Mouse (Mus musculus): ENCODE results near the gene Mettl6. TPM values are rescaled to one million over a fixed set of nuclear protein-coding genes. Genes with fewer than 3 reads are reported as not detected.

The Mettl6 gene
- polyA plus RNA-seq, 1 experiment from 2014 or later, result 54.1 TPM

Other genes starting within 250 kb of the Mettl6 start
- gene Phf7, start 243.7 kb downstream of the Mettl6 start, polyA plus RNA-seq (2015; fragmentation: Nextera tagmentation; extraction: Ambion mirVana), result 10.6 and 11.9 TPM in 2 replicates
- 64.0 and 65.3 TPM in 2 replicates for gene Bap1, start 243.6 kb downstream of the Mettl6 start, polyA plus RNA-seq (2015; fragmentation: Nextera tagmentation; extraction: Ambion mirVana)
- 3.6 and 3.7 TPM in 2 replicates for gene Dnah1, start 171.1 kb downstream of the Mettl6 start, polyA plus RNA-seq (2015; fragmentation: Nextera tagmentation; extraction: Ambion mirVana)
- 34.9 and 36.5 TPM in 2 replicates for gene Capn7, start 158.4 kb downstream of the Mettl6 start, polyA plus RNA-seq (2015; fragmentation: Nextera tagmentation; extraction: Ambion mirVana)
- gene Sh3bp5, start 59.0 kb downstream of the Mettl6 start, polyA plus RNA-seq (2015; fragmentation: Nextera tagmentation; extraction: Ambion mirVana), result 18.1 and 20.6 TPM in 2 replicates
- gene Eaf1, start 641 bp downstream of the Mettl6 start, polyA plus RNA-seq (2015; fragmentation: Nextera tagmentation; extraction: Ambion mirVana), result 19.9 and 21.4 TPM in 2 replicates
- gene Colq, start 96.3 kb upstream of the Mettl6 start, polyA plus RNA-seq (2015; fragmentation: Nextera tagmentation; extraction: Ambion mirVana), result 0.61 and 0.65 TPM in 2 replicates
- gene Gm49387, start 145.8 kb upstream of the Mettl6 start, polyA plus RNA-seq (2015; fragmentation: Nextera tagmentation; extraction: Ambion mirVana), result 1.3 TPM in 1 of 2 replicates, not detected in the other
- 27.6 TPM in 2 replicates for gene Btd, start 146.0 kb upstream of the Mettl6 start, polyA plus RNA-seq (2015; fragmentation: Nextera tagmentation; extraction: Ambion mirVana)
- 15.5 and 17.4 TPM in 2 replicates for gene Hacl1, start 146.2 kb upstream of the Mettl6 start, polyA plus RNA-seq (2015; fragmentation: Nextera tagmentation; extraction: Ambion mirVana)